Mouse (Mus musculus): Measurements from ENCODE around the gene Sigirr.

Gene Sigirr

GRCm38 (mm10) chr7:141058601-141059341 is 41.6 kb downstream of the Sigirr start:
- DNase-seq: no peak

- no peak for DNase-seq
These were observed 42.8 kb downstream of the Sigirr start for GRCm38 (mm10) chr7:141057541-141057940.

- DNase-seq: no peak
These were observed 43.4 kb downstream of the Sigirr start for GRCm38 (mm10) chr7:141056976-141057375.

GRCm38 (mm10) chr7:141055785-141056184 is 44.6 kb downstream of the Sigirr start:
- no peak for DNase-seq

GRCm38 (mm10) chr7:141052421-141052820 is 48.0 kb downstream of the Sigirr start:
- DNase-seq: no peak

DNA sequence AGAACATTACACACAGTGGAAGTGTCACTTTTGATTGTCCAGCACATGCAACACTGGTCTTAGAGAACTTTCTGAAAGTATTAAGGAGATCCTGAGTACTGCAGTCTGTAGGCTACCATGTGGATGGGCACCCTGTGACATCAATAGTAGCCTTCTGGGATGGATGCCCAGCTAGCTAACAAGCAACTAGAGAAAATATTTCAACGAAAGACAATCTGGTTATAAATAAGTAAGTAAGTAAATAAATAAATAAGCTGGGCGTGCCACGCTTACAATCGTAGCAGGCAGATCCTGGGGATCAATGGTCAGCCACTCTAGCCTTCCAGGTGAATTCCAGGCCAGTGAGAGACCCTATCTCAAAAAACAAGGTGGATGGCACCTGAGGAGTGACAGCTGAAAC is 48.4 kb downstream of the Sigirr start:
- DNase-seq: no peak

GRCm38 (mm10) chr7:141051060-141051685 is 49.2 kb downstream of the Sigirr start:
- DNase-seq: no peak

- DNase-seq: no peak
These were observed 51.0 kb downstream of the Sigirr start for GRCm38 (mm10) chr7:141049326-141049725.

GRCm38 (mm10) chr7:141048226-141049218 is 51.9 kb downstream of the Sigirr start:
- DNase-seq: peak; percentile 97

GRCm38 (mm10) chr7:141047581-141048225 is 52.7 kb downstream of the Sigirr start:
- peak; percentile 85 for DNase-seq

- peak; percentile 30 for DNase-seq
These were observed 53.3 kb downstream of the Sigirr start for GRCm38 (mm10) chr7:141046931-141047580.

DNA sequence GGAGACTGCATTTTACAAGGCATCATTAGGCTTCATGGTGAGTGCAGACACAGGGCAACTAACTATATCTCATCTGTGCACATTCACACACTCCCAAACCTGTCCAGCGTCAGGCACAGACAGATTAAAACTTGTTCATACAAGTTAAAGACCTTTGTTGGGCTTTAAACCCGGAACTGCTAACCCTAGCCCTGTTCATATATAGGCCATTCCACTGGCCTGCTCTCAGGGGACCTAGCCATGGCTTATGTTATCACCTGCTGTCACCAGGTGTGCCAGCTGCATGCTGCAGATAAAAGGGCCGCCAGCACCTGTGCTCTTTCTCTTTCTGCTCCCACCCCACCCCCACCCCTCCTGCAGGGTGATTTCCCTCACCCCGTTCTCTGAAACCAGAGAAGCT is 57.8 kb downstream of the Sigirr start:
- no peak for DNase-seq

DNA sequence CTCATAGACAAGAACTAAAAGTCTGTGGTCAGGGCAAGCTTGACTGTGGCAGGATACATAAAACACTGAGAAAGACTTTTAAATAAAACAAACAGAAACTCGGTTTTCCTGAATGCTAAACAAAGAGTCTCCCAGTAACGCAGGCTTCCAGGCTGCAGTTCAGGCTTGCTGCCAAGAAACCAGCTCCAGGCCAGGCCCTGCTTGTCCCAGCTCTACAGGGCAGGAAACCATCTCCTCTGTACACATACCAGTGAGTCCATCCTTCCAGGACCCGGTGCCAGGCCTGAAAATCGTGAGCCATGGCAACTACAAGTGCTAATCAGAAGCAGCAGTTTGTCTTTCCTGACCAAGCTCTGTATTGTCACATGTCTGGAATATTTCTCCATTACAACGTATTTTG is 58.7 kb downstream of the Sigirr start:
- peak; percentile 89 for DNase-seq
